Mouse (Mus musculus) regulatory T cell (primary cell): ENCODE measurements around the gene Ddx17.

Experiments used
- in situ Hi-C: fragments of 300-600 bp; cut with MboI, MseI; formaldehyde crosslinking; loops from one replicate; pipeline ENCODE4 v1.15.1; 2025; ENCODE audit warnings: high pct_unique_total_duplicates

Gene Ddx17

DNA sequence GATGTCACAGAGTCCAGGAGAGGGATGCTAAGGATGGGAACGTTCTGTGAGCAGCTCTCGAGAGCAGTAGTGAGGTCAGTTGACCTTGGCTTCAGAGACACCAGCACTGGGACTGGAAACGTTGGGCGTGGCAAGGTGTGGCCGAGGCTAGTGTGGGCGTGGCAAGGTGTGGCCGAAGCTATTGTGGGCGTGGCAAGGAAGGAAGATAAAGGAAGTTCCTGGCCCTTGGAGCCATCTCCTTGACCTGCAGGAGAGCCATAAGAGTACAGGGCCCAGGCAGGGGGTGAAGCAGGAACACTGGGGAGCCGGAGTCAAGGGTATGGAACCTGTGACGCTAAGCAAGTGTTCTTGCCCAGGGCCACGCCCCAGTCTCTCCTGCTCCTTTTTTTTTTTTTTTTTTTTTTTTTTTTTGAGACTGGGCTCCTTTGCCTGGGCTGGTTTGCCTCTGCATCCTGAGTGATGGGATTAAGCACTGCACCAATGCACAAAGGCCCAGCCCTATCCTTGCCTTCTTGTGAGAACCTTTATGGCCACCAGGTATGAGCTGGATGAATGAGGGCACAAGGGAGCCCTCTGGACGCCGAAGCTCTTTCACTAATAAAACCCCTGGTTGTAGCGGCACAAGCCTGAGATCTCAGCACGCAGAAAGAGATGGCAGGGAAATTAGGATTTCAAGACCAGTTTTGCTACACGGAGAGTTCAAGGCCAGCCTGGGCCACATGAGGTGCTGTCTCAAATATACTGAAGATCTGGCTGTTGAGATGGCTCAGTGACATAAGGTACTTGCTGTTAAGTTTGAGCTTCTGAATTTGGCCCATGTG is 26.9 kb downstream of the Ddx17 start:
- in situ Hi-C loops: no loop called here

DNA sequence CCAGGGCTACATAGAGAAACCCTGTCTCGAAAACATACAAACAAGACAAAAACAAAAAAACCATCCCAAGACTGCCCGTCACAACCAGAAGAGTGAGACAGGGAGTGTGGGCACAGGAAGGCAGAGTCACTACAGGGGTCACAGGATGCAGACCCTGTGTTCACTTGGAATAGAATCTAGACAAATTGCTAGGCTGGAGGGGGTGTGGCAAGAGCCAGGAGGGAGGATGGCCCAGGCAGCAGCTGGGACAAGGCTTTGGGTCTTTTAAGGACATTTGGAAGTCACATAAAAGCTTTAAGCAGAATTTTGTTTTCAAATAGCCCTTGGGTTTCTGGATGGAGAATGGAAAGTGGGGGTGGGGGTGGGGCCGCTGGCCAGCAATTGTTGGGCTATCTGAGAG is 28.0 kb downstream of the Ddx17 start:
- in situ Hi-C loops: no loop called here

DNA sequence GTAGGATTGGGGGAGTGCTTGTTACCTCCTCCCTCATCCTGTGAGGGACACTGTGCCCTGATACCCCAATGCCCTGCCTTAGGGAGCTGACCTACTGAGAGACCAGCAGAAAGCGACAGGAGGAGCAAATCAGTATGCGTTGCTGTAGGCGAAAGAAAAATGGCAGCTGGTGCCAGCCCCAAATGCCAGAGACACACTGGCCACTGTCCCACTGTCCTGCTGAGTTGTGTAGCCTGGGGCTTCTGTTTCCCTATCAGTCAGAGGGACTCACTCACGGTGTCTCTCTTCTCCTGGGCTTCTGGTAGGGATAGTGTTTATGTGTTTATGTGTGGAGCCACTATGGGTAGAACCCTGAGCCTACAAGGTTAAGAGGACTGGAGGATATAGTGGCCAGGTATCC is 28.8 kb downstream of the Ddx17 start:
- in situ Hi-C loops: no loop called here

DNA sequence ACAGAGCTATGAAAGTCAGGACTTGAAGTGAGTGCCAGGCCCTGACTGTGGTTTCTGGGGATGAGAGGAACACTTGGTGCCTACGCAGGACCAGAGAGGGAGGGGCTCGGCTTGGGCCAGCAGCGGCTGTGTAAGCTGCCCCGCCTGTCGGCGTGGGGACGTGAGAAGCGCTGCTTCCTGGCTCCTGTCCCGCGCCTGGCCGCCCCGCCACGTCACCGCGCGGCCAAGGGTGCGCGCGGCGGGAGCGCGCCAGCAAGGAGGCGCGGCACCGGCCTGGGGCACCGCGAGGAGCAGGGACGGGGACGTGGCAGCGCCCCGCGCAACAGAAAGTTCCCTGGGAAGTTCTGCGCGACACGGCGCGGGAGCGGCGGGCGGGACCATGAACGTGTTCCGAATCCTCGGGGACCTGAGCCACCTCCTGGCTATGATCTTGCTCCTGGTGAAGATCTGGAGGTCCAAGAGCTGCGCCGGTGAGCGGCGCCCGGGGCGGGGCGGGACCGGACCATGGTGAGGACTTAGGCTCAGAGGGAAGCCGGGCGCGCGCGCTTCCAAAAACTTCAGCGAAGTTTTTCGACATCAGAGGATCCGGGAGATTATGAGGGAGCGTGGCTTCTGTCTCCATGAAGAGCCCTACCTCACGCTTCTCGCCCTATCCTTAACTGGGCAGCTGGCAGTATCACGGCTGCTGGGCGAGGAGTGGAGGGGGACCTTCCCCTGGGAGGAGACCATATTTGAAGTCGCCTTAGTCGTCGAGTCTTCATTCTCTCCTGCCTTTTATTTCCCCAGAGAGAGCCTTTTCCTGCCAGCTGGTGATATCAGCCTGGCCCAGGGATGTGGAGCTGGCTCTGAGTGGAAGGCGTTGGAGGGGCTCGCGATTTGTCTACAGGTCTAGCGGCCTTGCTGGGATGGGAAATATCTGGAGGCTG is 30.1 kb downstream of the Ddx17 start, which contains the start of gene Kdelr3:
Kdelr3 (plus strand) TSS at position 241 of the 926 bp plus-strand sequence.
- in situ Hi-C loops: no loop called here

DNA sequence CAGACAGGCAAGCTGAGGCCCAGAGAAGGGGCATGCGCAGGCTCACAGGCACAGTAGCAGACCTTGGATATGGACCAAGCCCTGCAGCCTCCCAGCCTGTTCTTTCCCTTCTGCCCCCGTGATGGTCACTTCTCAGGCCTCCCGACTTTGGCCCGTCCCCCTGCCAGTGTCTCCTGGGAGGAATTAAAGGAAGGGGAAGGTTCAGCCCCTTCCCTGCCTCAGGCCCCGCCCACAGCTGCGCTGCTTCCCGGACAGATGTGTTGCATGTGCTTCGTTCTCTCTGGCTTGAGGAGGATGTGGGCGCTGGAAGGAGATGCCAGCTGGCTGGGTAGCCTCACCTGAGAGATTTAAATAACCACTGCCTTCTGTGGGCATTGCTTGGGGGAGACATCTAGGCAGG is 32.6 kb downstream of the Ddx17 start:
- in situ Hi-C loops: no loop called here

DNA sequence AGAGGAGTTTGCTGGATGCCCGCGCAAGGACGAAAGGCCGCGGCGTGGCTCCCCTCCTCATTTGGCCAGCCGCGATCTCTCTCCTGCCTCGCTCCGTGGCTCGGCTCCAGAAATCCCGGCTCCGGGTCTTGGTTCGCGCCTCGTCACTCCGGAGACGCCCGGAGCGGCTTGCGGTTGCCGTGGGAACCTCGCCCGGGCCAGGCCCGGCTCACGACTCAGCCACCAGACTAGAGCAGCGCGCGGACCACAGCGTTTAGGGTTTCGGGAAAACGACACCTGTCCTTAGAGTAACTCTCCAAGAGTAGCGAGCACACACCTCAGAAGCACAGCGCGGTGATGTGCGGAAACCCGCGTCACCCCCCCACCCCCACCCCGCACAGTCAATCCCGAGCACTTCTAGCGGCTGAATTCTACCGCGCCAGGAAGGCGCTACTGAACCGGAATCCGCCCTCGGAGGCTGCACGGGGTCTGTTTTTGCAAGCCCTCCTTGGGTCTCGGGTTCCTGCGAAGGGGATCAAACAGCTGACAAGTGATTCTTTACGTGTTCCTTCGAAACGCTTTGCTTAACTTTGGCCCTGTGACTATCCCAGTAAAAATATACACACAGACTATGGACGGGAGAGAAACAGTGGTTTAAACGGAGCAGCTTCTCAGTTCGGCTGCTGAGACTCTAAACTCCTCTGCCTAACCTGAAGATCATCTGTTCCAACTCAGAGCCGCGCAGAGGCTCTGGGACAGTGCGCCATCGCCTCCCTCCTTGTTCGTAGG is 34.8 kb downstream of the Ddx17 start:
- in situ Hi-C loops: no loop called here

DNA sequence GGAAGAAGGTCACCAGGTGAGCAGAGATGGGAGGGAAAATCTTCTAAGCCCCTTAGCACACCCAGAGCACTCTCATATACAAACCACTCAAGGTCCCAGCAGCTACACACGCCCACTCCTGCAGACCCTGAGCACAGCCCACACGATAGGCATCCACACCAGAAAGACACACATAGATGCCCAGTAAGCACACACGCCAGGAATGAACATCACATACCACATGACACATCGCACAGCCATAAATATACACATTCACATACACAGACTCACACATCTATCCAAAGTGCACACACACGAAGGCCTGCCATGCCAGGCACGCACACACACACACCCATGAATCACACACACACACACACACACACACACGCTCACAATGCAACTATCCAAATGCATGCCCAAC is 36.1 kb downstream of the Ddx17 start:
- in situ Hi-C loops: no loop called here

DNA sequence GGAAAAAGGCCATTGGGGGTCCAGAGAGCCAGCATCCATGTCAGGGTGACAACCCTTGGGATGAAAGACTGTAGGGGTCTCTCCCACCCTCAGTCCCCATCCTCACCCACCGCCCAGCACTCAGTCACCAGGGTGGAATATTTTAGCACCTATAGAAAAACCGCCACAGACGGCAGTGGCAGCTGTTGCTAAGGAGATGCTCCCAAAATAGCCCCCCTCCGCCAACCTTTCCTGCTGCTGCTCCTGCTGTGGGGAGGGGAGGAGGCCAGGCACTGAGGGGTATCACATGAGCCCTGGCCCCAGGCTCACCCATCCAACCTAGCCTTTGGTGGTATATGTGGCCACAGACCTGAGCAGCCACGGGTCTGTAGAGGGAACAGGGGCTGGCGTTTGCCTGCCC is 36.5 kb downstream of the Ddx17 start:
- in situ Hi-C loops: no loop called here

DNA sequence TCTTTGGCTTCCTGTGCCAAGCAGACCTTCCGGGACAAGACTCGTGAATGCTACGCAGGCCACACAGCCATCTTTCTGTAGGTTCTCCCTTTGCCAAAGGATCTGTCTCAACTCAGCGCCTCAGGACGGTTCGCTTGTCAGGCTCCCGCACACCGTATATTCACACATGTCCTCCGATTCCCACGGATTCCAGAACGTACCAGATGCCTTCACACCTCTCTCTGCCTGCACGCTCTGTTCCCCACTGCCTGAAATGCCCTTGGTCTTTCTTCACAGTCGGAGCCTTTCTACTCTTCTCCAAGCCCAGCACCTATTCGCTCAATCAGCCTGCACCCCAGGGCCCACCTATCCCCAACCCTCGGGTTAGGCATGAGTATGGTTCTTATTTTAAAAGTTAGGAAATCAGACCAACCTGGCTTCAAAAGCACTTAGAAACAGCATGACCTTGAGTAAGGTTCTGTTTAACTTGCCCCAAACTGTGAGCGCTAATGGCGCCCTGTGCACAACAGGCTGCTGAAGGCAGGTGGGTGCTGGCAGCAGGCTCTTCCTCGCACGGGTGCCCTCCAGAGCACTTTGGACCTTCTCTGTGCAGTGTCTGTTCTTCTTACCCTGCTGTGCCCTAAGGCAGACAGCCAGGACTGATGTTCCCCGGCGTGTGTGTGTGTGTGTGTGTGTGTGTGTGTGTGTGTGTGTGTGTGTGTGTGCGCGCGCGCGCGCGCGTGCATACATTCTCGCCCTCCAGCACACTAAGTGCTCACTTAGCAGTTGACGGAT is 39.3 kb downstream of the Ddx17 start:
- in situ Hi-C loops: no loop called here

DNA sequence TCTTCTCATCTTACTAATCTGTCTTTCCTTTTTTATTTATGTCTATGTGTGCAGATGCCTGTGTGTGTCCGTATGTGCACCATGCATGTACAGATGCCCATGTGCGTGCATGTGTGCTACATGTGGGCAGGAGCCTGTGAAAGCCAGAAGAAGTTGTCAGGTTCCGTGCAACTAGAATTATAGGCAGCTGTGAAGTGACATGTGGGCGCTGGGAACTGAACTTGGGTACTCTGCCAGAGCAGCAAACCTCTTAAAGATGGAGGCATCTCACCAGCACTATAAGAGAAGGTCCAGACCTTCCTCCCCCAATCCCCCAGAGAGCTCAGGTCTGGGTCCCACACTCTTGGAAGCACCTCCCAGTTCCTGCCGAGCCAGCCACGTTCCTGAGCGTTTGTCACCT is 40.1 kb downstream of the Ddx17 start:
- in situ Hi-C loops: no loop called here

DNA sequence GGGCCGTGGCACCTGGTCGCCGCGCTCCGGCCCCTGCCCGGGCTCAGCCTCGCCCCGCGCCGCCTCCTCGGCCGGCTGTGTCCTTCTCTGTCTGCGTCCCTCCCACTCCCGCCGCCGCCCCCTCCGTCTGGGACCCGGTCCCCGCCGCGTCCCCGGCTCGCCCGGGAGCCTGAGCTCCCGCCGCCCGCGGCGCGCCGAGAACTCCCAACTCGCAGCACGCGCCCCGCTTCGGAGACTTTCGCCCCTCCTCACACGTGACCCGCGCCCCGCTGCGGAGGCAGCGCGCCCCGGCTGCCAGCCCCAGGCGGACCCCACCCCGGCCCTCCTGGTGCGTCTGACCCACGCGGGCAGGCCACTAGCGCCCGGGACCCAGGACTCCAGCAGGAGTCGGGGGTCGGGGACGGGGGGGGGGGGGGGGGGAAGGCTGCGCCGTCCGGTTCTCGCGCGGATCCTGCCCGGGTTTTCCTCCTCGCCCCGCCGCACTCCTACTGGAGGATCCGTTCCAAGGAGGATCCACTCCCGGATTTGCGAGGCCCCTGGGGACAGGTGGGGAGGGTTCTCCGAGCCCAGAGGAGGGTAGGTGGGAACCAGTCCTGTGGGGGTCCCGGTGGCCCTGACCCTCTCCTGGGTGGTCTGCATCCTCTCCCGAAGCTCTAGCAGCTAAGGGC is 40.8 kb downstream of the Ddx17 start:
- in situ Hi-C loops: no loop called here

DNA sequence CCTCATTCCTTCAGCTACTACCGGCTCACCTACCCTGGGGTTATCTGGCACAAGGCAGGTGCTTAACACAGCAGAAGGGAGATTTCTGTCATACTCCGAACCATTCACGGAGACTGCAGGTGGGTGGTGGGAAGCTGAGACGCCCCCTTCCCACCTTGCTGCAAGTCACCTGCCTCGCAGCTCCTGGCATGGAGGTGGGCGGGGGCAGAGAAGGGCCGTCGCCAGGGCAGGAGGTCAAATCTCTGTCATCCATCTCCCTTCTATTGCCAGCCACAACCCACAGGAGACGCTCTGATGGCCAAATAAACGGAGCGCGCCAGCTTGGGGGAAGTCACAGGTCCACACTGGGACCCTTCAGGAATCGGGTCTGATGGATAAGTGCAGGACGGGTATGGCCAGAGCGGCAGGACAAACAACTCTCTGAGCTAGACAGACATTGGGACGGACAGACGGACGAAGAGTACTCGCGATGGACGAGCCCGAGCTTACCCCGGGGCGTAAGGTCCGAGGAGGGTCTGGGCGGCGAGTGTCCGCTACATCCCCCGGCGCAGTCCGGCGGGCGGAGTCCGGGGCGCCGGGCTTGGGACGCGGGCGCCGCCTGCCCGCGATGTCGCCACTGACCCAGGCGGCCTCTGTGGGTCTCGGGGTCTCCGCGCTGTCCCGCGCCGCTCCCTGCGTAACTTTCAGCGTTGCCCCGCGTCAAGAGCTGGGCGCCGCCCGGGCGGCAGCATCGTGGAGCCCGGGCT is 41.7 kb downstream of the Ddx17 start, which contains the start of gene Kcnj4:
Kcnj4 (minus strand) TSS at position 535 of the 746 bp plus-strand sequence.
- in situ Hi-C loops: no loop called here

DNA sequence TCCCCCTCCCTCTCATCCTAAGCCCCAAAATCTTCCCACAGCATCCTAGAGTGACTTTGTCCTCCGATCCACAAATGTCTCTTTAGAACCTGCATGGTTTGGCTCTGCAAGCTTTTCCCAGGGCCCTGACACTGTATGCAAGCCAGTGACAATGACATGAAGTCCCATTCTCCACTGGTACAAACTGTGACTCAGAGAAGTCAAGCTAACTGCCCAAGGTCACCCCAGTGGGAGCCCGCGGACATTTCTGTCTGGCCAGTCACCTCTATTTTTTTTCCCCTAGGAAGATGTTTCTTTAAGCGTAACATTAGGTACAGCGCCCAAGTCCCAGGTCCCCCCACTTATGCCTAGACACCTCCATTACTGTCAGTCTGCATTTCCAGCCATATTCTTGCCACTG is 43.1 kb downstream of the Ddx17 start:
- in situ Hi-C loops: no loop called here

DNA sequence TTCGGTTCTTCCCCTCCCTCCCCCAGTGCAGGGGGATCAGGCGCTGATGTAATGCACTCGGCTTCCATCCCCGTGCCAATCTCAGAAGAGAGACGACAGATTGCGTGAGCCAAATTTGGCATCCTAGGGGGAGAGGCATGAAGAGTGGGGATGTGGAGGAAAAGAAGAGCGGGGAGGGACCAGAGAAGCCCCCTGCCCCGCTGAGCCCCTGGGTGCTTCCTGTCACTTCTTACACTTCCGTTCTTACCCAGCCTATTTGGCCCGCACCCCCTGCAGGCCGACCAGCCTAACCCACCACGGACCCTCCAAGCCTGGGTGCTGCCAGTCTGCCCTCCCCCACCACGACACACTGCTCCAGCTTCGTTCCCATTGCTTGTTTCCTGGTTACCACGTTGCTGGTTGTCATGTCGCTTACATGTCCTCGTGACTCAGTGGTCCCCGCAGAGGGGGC is 43.6 kb downstream of the Ddx17 start:
- in situ Hi-C loops: no loop called here

DNA sequence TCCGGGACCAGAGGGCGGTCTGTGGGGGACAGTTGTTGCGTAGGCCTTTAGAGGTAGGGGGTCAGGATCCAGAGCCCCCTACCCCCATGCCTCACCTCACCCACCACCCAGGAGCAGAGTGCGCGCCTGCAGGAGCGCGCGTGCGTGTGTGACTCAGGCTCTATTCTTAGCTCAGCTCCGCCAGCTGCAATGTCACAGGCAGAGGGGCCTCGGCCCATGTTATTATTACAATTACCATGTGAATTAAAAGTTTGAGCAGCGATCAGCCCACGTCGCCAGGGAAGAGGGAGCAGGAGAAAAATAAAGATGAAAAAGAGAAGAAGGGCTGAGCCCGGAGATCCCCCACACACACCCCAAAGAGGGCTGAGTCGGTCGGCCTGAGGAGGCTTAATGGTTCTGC is 46.4 kb downstream of the Ddx17 start:
- in situ Hi-C loops: no loop called here

DNA sequence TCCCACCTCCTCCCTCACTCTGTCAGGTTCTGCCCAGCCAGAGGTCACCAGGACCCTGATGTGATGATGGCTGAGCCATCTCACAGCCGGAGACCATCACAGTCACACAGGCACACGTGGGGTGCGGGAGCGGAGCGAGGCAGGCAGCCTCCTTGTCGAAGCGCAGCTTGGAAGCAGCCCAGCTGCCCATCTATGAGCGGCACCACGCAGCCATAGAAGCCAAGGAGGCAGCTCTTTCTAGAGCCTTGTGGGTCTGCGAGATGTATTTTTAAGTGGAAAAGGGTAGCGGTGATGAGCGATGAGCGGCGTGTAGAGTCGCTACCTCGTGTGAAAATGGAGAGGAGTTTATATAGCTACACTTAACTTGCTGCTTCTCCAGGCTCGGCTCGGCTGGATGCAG is 53.0 kb downstream of the Ddx17 start:
- in situ Hi-C loops: no loop called here

DNA sequence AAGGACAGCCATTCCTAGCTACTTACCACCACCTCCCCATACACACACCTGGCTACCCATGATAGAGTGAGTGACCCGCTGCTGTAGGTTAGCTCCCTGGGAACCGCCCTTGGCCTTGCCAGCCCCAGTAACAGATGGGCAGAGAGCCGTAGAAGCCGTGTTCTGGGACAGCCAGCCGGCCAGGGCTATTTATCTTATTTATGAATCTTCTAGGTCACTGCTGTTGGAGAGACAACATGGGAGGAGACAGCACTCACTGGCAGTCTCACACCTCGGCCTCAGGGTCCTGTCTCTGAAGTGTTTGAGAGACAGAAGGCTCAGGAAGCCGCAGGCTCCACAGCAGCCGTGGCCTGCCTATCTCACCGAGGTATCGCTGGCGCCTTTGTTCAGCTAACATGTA is 57.1 kb downstream of the Ddx17 start:
- in situ Hi-C loops: no loop called here

DNA sequence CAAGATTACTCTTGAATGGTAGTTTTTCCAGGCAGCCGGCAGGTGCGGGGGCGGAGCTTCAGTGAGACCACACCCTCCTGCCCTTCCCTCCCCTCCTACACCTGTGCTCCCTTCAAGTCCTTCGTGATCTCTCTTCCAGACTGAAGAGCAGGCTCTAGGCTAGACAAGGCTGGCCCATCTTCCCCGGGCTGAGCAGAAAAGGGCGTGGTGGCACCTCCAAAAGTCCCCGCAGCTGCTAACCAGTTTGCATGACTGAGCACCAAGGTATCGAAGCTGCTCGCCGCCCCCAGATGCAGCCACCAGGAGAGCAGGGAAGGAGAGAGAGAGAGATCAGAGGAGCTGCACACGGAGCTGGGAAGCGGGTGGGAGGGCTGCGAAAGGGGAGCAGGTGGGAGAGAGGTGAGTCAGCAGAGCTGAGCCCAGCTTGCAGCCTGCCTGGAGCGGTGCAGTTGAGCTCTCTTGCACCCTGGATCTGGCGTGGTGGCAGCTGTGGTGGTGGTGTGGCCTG is 65.3 kb downstream of the Ddx17 start:
- in situ Hi-C loops: no loop called here
